Mouse (Mus musculus): ENCODE measurements around the gene Itga5. TPM values are rescaled to one million over a fixed set of nuclear protein-coding genes. Genes with fewer than 3 reads are reported as not detected.

The Itga5 gene
- total and polyA plus RNA-seq, 3 experiments, result 0.17 to 1.8 (median 0.28) TPM

DNA sequence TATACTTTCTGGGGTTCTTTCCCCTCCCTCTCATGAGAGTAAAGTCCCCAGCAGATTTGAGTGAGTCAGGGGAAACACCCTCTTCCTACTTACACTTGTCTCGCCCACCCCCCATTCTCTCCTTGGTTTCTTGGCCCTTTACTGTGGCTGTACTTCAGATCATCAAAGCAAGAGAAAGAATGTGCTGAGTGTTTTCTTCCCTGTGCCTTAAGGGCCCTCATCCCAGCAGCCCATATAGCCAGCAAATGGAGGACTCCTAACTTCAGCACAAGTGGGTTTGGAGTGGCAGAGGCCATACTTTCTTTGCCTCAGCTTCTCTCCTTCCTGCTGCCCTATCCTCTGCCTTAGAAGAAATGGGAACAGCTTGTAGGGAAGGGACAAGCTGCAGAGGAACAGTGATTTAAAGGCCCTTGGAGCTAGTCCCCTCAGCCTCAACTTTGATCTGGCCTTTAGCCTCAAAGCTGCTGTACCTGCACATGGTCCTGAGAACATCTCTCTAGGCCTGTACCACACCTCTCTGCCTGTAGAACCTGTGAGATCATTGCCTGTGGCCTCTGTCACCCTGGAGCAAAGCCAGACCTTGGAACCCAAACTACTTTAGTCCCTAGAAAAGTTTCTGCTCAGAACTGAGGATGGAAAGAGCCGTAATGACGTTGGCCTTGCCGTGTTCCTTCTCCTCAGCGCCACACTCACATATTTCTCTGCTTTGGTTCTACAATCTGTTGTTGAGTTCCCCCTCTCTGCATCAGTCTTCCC, 67.5 kb downstream of the Itga5 start:
- H3K36me3 ChIP-seq (replicated peaks in 1 of 2; ENCODE audit: control insufficient read depth in 1 of 2, insufficient read depth in 1 of 2, low read length in 1 of 2), result peaks cover 22 to 58% of the 10 kb centered on the region in 2 experiments
- TF ChIP-seq GABPA (IDR thresholded peaks at IDR 0.05; ENCODE audit: insufficient replicate concordance, low read depth, low read length), result no peak
- TF ChIP-seq MXI1 (IDR thresholded peaks at IDR 0.05; ENCODE audit: low read depth, low read length), result no peak
- no peak for TF ChIP-seq ZMIZ1 (IDR thresholded peaks at IDR 0.05; ENCODE audit: low read depth, low read length)
- TF ChIP-seq ZNF384 (IDR thresholded peaks at IDR 0.05; ENCODE audit: low read depth, low read length), result no peak
- no peak for TF ChIP-seq KAT2A (IDR thresholded peaks at IDR 0.05; ENCODE audit: insufficient replicate concordance, low read length)
- TF ChIP-seq PAX5 (IDR thresholded peaks at IDR 0.05; ENCODE audit: low read length), result no peak
- peaks cover 2% of the 10 kb centered on the region for H3K27me3 ChIP-seq (replicated peaks)
- H3K9ac ChIP-seq (ENCODE audit: insufficient read depth, low read depth), result no peak overlapping the region
- H3K79me2 ChIP-seq (replicated peaks; ENCODE audit: control insufficient read depth, extremely low read depth, insufficient read depth, poor library complexity, severe bottlenecking), result no peaks in the 10 kb centered on the region
- no peaks in the 10 kb centered on the region for H3K9me3 ChIP-seq (replicated peaks; ENCODE audit: low read length)
- H3K4me2 ChIP-seq (ENCODE audit: insufficient read depth, low read depth, poor library complexity, severe bottlenecking), result no peak overlapping the region
- in situ Hi-C loops (cut with MboI; ENCODE audit: low pct_ligation_motif_present, low pct_unique_long_range_greater_than_20kb, low sequenced_read_pairs) (no loop called here), dilution Hi-C loops (cut with MboI; ENCODE audit: extremely low pct_ligation_motif_present, extremely low pct_unique_long_range_greater_than_20kb, low sequenced_read_pairs) (no loop called here)
- DNase-seq (ENCODE audit: extremely low read depth), result no peak
- peaks cover 11 to 76% of the 10 kb centered on the region in 2 experiments for H3K4me1 ChIP-seq (ENCODE audit: control insufficient read depth in 1 of 2, insufficient read depth in 2 of 2)
- peak overlapping the region; percentile 24; the same call in 1 of the 2 replicates for H3K27ac ChIP-seq (ENCODE audit: insufficient read depth, low read depth)
- no peak overlapping the region for H3K4me3 ChIP-seq (replicated peaks in 1 of 3; ENCODE audit: low read depth in 2 of 3, low read length in 2 of 3, poor library complexity in 1 of 3)

DNA sequence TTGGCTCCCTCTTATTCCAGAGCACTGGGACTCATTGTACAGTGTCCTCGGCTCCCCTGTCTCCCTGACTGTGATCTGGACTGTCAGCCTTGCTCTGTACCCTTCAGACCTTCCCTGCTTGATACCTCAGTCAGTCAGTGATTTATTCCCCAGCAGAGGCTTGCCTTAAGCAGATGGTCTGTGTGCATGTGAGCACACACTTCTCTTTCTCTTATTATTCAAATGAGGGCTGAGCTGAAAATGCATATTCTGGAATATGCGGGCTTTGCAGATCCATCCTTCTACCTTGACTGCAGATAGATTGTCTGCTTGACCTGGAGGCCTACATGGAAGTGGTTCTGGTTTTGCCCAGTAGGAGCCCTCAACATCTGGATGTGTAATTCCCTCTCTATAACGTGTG, 68.5 kb downstream of the Itga5 start:
- in situ Hi-C loops (cut with MboI; ENCODE audit: low pct_ligation_motif_present, low pct_unique_long_range_greater_than_20kb, low sequenced_read_pairs), result no loop called here
- dilution Hi-C loops (cut with MboI; ENCODE audit: extremely low pct_ligation_motif_present, extremely low pct_unique_long_range_greater_than_20kb, low sequenced_read_pairs), result no loop called here
- H3K79me2 ChIP-seq (replicated peaks; ENCODE audit: control insufficient read depth, extremely low read depth, insufficient read depth, poor library complexity, severe bottlenecking), result no peaks in the 10 kb centered on the region
- H3K36me3 ChIP-seq (replicated peaks in 1 of 2; ENCODE audit: control insufficient read depth in 1 of 2, insufficient read depth in 1 of 2, low read length in 1 of 2), result peaks cover 25 to 67% of the 10 kb centered on the region in 2 experiments
- H3K4me2 ChIP-seq (ENCODE audit: insufficient read depth, low read depth, poor library complexity, severe bottlenecking), result no peak overlapping the region
- H3K4me1 ChIP-seq (ENCODE audit: control insufficient read depth in 1 of 2, insufficient read depth in 2 of 2), result peaks cover 9 to 66% of the 10 kb centered on the region in 2 experiments
- no peaks in the 10 kb centered on the region for H3K27me3 ChIP-seq (replicated peaks)
- H3K9me3 ChIP-seq (replicated peaks; ENCODE audit: low read length), result no peaks in the 10 kb centered on the region
- TF ChIP-seq BHLHE40 (IDR thresholded peaks at IDR 0.05; ENCODE audit: low read depth, low read length) (peak; percentile 61), JUN (IDR thresholded peaks at IDR 0.05; ENCODE audit: insufficient read depth, low read depth, low read length) (no peak)
- no peak overlapping the region for H3K27ac ChIP-seq (ENCODE audit: insufficient read depth, low read depth)
- H3K4me3 ChIP-seq (replicated peaks in 1 of 3; ENCODE audit: low read depth in 2 of 3, low read length in 2 of 3, poor library complexity in 1 of 3), result no peak overlapping the region
- DNase-seq (ENCODE audit: extremely low read depth), result no peak
- no peak overlapping the region for H3K9ac ChIP-seq (ENCODE audit: insufficient read depth, low read depth)

GRCm38 (mm10) chr15:103297313-103297712, 69.2 kb downstream of the Itga5 start:
- Histone ChIP-seq H3K9ac (ENCODE audit: insufficient read depth, low read depth) (no peak overlapping the region), H3K4me3 (replicated peaks in 1 of 3; ENCODE audit: low read depth in 2 of 3, low read length in 2 of 3, poor library complexity in 1 of 3) (no peak overlapping the region), H3K4me2 (ENCODE audit: insufficient read depth, low read depth, poor library complexity, severe bottlenecking) (no peak overlapping the region), H3K27ac (ENCODE audit: insufficient read depth, low read depth) (no peak overlapping the region), H3K9me3 (replicated peaks; ENCODE audit: low read length) (no peaks in the 10 kb centered on the region), H3K27me3 (replicated peaks) (no peaks in the 10 kb centered on the region), H3K79me2 (replicated peaks; ENCODE audit: control insufficient read depth, extremely low read depth, insufficient read depth, poor library complexity, severe bottlenecking) (no peaks in the 10 kb centered on the region), H3K4me1 (ENCODE audit: control insufficient read depth in 1 of 2, insufficient read depth in 2 of 2) (peaks cover 9 to 59% of the 10 kb centered on the region in 2 experiments), H3K36me3 (replicated peaks in 1 of 2; ENCODE audit: control insufficient read depth in 1 of 2, insufficient read depth in 1 of 2, low read length in 1 of 2) (peaks cover 28 to 74% of the 10 kb centered on the region in 2 experiments)
- in situ Hi-C loops (cut with MboI; ENCODE audit: low pct_ligation_motif_present, low pct_unique_long_range_greater_than_20kb, low sequenced_read_pairs) (no loop called here), dilution Hi-C loops (cut with MboI; ENCODE audit: extremely low pct_ligation_motif_present, extremely low pct_unique_long_range_greater_than_20kb, low sequenced_read_pairs) (no loop called here)
- no peak for DNase-seq (ENCODE audit: extremely low read depth)
- TF ChIP-seq USF1 (IDR thresholded peaks at IDR 0.05; ENCODE audit: low read depth, low read length) (no peak), GABPA (IDR thresholded peaks at IDR 0.05; ENCODE audit: insufficient replicate concordance, low read depth, low read length) (no peak), MYC (IDR thresholded peaks at IDR 0.05; ENCODE audit: low read depth, low read length) (no peak), USF2 (conservative IDR thresholded peaks at IDR 0.05; ENCODE audit: low read depth, low read length) (no peak), JUN (IDR thresholded peaks at IDR 0.05; ENCODE audit: insufficient read depth, low read depth, low read length) (no peak), JUND (conservative IDR thresholded peaks at IDR 0.05; ENCODE audit: low read depth, low read length) (no peak), MXI1 (IDR thresholded peaks at IDR 0.05; ENCODE audit: low read depth, low read length) (no peak), ZC3H11A (IDR thresholded peaks at IDR 0.05; ENCODE audit: low read depth, low read length) (no peak), ZMIZ1 (IDR thresholded peaks at IDR 0.05; ENCODE audit: low read depth, low read length) (no peak), ELF1 (IDR thresholded peaks at IDR 0.05; ENCODE audit: low read depth, low read length) (no peak), NRF1 (IDR thresholded peaks at IDR 0.05; ENCODE audit: low read depth, low read length) (no peak), NELFE (IDR thresholded peaks at IDR 0.05; ENCODE audit: low read depth, low read length) (no peak), ZKSCAN1 (IDR thresholded peaks at IDR 0.05; ENCODE audit: borderline replicate concordance, low read depth, low read length) (no peak)
